Mouse (Mus musculus) frontal cortex, postnatal 10 days (tissue): ENCODE measurements at regions not wholly inside any gene's neighbourhood (a gene's known extent, or its start where the extent isn't known, plus 50 kb on each side); places are given as distances from the start of the nearest gene placed in this dataset.

Source experiments
- DNase-seq, 2 experiments: peaks; one replicate each; pipeline ENCODE4 v3.0.0; 2022; ENCODE audit warnings: low spot score in 2 of 2, mixed read lengths in 1 of 2

GRCm38 (mm10) chr13:44132510-44132909, 347.9 kb downstream of the Cd83 start:
- DNase-seq = no peak

- no peak for DNase-seq
Measured at GRCm38 (mm10) chr13:44133436-44133835, 348.9 kb downstream of the Cd83 start.

GRCm38 (mm10) chr13:44141181-44141580, 356.6 kb downstream of the Cd83 start:
- no peak for DNase-seq

GRCm38 (mm10) chr13:44145441-44145840, 360.9 kb downstream of the Cd83 start:
- no peak for DNase-seq

GRCm38 (mm10) chr13:44147841-44148240, 363.3 kb downstream of the Cd83 start:
- no peak for DNase-seq

- no peak for DNase-seq
Measured at GRCm38 (mm10) chr13:44149499-44149898, 364.9 kb downstream of the Cd83 start.

- no peak for DNase-seq
Measured at GRCm38 (mm10) chr13:44151526-44151925, 367.0 kb downstream of the Cd83 start.

GRCm38 (mm10) chr13:44152806-44153613, 368.4 kb downstream of the Cd83 start:
- DNase-seq = no peak

- DNase-seq = no peak
Measured at GRCm38 (mm10) chr13:44153784-44154183, 369.2 kb downstream of the Cd83 start.

GRCm38 (mm10) chr13:44155956-44156355, 371.4 kb downstream of the Cd83 start:
- DNase-seq = no peak

- no peak for DNase-seq
Measured at GRCm38 (mm10) chr13:44156546-44156945, 372.0 kb downstream of the Cd83 start.

GRCm38 (mm10) chr13:44157236-44157635, 372.7 kb downstream of the Cd83 start:
- DNase-seq = no peak

GRCm38 (mm10) chr13:44158364-44158763, 373.8 kb downstream of the Cd83 start:
- DNase-seq = no peak

- no peak for DNase-seq
Measured at GRCm38 (mm10) chr13:44159346-44159745, 374.8 kb downstream of the Cd83 start.

- no peak for DNase-seq
Measured at GRCm38 (mm10) chr13:44164746-44165145, 380.2 kb downstream of the Cd83 start.

- DNase-seq = peak in 1 of 2 experiments; percentile 11
Measured at GRCm38 (mm10) chr13:44167186-44167585, 382.6 kb downstream of the Cd83 start.

- no peak for DNase-seq
Measured at GRCm38 (mm10) chr13:44168186-44168585, 383.6 kb downstream of the Cd83 start.

- no peak for DNase-seq
Measured at GRCm38 (mm10) chr13:44171639-44172038, 387.1 kb downstream of the Cd83 start.

- DNase-seq = no peak
Measured at GRCm38 (mm10) chr13:44172701-44173100, 388.1 kb downstream of the Cd83 start.

- DNase-seq = no peak
Measured at GRCm38 (mm10) chr13:44174236-44174635, 389.7 kb downstream of the Cd83 start.

- DNase-seq = no peak
Measured at GRCm38 (mm10) chr13:44175300-44176036, 390.9 kb downstream of the Cd83 start.

- no peak for DNase-seq
Measured at GRCm38 (mm10) chr13:44176121-44176520, 391.5 kb downstream of the Cd83 start.

GRCm38 (mm10) chr13:44178006-44178405, 393.4 kb downstream of the Cd83 start:
- no peak for DNase-seq
